Mouse (Mus musculus): Measurements from ENCODE around the gene Parp14. TPM values are rescaled to one million over a fixed set of nuclear protein-coding genes. Genes with fewer than 3 reads are reported as not detected.

Parp14 gene
- polyA plus RNA-seq, 1 experiment from 2014 or later = 0.66 TPM

DNA sequence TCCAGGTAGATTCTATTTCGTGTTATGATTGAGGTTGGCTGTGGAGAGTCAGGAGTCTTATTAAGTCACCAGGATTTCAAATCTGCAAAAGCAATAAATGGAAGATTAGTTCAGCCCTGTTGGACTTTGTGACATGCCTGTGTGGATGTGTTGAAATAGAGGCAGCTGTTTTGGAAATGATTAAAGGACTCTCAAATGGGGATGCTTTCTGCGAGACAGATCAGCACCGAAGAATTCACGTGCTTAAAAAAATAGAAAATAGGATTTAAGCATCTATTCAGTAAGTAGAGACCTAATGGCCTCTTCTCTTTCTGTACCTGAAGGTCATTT lies 63.7 kb downstream of the Parp14 start:
- ATAC-seq (ENCODE audit: low FRiP score) = no peak
- Histone ChIP-seq H3K4me3 (replicated peaks; ENCODE audit: low read length) (no peak overlapping the region), H3K9ac (no peak overlapping the region), H3K9me3 (ENCODE audit: control insufficient read depth, low read length) (no peaks in the 10 kb centered on the region), H3K27me3 (ENCODE audit: control insufficient read depth, insufficient read depth, low read length) (no peaks in the 10 kb centered on the region), H3K36me3 (replicated peaks; ENCODE audit: control insufficient read depth, insufficient read depth) (0 out of 2 replicates have a peak, but pooled peaks cover 6% of the 10 kb centered on the region), H3K4me2 (replicated peaks) (no peak overlapping the region), H3K27ac (no peak overlapping the region), H3K4me1 (replicated peaks; ENCODE audit: control insufficient read depth, insufficient read depth, low read length) (no peaks in the 10 kb centered on the region)
- WGBS = 82% methylated on average over 4 of the region's 4 CpGs
- DNase-seq (ENCODE audit: low spot score) = no peak

DNA sequence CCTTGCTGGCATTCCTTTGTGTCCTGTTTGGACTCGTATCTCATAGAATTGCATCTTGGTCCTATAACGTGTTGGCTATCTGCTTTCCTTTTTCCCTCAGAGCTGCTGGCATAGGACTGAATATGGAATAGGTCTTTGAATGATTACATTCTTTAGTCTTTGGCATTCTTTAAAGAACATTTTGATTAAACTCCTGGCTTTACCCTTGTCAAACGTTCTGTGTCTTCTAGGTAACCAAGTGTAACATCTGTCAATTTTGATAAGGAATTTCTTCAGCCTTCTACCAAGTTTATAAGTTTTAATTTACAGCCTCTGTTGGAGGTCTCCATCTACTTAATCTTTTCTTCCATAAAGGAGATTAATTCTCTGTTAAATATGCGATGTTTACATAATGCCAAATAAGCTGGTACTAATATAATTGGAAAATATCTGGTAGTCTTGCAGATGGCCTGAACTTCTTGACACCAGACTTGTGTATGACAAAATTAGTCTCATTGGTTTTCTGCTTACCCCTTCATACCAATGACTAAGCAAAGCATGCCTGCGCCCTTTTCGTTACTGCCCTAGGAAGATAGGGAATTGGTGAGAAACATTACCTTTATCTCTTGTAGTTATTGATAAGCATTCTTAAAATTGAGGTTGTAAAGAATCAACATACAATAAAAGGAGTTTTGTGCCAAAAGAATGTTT lies 64.2 kb downstream of the Parp14 start:
- Histone ChIP-seq H3K27me3 (ENCODE audit: control insufficient read depth, insufficient read depth, low read length) (no peaks in the 10 kb centered on the region), H3K36me3 (replicated peaks; ENCODE audit: control insufficient read depth, insufficient read depth) (peaks cover 6% of the 10 kb centered on the region; the same call in 1 of the 2 replicates), H3K4me2 (replicated peaks) (no peak overlapping the region), H3K27ac (no peak overlapping the region), H3K9ac (no peak overlapping the region), H3K9me3 (ENCODE audit: control insufficient read depth, low read length) (no peaks in the 10 kb centered on the region), H3K4me3 (replicated peaks; ENCODE audit: low read length) (no peak overlapping the region), H3K4me1 (replicated peaks; ENCODE audit: control insufficient read depth, insufficient read depth, low read length) (no peaks in the 10 kb centered on the region)
- DNase-seq (ENCODE audit: low spot score) (no peak), ATAC-seq (ENCODE audit: low FRiP score) (no peak)
- WGBS = 84% methylated on average over 6 of the region's 6 CpGs

DNA sequence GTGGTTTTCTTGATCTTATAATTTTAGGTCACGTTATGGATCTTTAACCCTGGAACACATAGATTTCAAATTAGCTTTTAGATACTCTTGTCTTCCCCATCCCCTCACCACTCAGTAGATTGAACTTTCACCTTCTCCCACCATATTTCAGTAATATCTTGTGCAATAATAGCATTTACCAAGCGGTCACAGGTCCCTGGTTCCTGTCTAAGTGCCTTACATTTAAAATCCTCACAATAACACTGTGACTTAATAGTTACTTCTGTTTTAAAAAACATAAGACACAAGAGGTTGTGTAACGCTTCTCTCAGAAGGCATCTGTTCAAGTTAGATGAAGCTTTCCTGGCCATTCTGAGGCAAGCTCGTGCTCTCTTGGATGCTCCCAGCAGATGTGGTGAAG lies 67.6 kb downstream of the Parp14 start:
- WGBS = 93% methylated on average over 4 of the region's 4 CpGs
- Histone ChIP-seq H3K4me1 (replicated peaks; ENCODE audit: control insufficient read depth, insufficient read depth, low read length) (no peaks in the 10 kb centered on the region), H3K27ac (no peak overlapping the region), H3K9me3 (ENCODE audit: control insufficient read depth, low read length) (0 out of 2 replicates have a peak, but pooled peaks cover 4% of the 10 kb centered on the region), H3K36me3 (replicated peaks; ENCODE audit: control insufficient read depth, insufficient read depth) (peaks cover 6% of the 10 kb centered on the region), H3K27me3 (ENCODE audit: control insufficient read depth, insufficient read depth, low read length) (no peaks in the 10 kb centered on the region), H3K4me2 (replicated peaks) (no peak overlapping the region), H3K4me3 (replicated peaks; ENCODE audit: low read length) (no peak overlapping the region), H3K9ac (no peak overlapping the region)
- DNase-seq (ENCODE audit: low spot score) (no peak), ATAC-seq (ENCODE audit: low FRiP score) (no peak)

DNA sequence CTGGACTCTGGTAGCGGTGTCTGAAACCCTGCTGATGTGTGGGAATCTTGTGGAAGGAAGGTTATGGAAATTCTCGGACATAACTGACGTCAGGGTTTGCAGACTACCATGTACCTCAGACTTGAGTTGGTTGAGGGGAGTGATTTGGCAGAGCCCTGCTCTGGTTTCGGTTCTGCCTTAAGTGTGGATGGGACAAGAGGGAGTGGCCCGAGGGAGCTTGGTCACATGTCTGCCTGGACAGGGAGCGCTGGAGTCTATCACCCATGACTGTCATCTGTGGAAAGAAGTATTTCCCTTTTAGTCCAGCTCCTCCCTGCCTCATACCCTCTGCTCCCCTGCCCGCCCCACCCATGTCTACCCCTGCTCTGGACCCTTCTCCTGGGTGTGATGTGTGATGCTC lies 69.2 kb downstream of the Parp14 start:
- Histone ChIP-seq H3K36me3 (replicated peaks; ENCODE audit: control insufficient read depth, insufficient read depth) (peaks cover 6% of the 10 kb centered on the region), H3K4me1 (replicated peaks; ENCODE audit: control insufficient read depth, insufficient read depth, low read length) (no peaks in the 10 kb centered on the region), H3K27ac (no peak overlapping the region), H3K4me3 (replicated peaks; ENCODE audit: low read length) (no peak overlapping the region), H3K9ac (no peak overlapping the region), H3K4me2 (replicated peaks) (no peak overlapping the region), H3K9me3 (ENCODE audit: control insufficient read depth, low read length) (0 out of 2 replicates have a peak, but pooled peaks cover 7% of the 10 kb centered on the region), H3K27me3 (ENCODE audit: control insufficient read depth, insufficient read depth, low read length) (no peaks in the 10 kb centered on the region)
- WGBS = 96% methylated on average over 7 of the region's 7 CpGs
- no peak for ATAC-seq (ENCODE audit: low FRiP score)
- DNase-seq (ENCODE audit: low spot score) = no peak

DNA sequence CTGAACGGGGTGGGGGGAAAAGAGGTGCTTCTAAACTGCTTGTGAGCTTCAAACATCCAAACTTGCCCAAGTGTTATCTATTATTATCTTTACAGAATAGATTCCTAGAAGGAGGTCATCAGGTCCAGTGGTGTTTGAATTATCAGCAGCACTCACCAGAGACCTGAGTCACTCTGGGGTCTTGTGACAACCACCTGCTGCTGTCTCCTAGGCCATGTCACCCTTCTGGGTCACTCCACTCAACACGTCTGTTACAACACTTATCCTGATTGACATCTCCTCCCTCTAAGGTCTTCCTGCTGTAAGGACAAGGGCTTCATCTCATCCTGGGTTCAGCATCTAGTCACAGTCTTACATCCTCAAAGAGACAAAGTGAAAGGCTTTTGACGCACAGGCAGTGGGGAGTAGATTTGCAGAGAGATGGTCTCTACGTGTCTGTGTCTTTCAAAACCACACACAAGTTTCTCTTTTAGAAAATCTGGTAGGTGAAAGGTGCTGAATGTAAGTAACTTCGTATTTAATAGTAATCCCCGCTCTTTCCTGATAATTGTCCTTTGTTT lies 79.3 kb downstream of the Parp14 start:
- Histone ChIP-seq H3K27me3 (ENCODE audit: control insufficient read depth, insufficient read depth, low read length) (no peaks in the 10 kb centered on the region), H3K27ac (no peak overlapping the region), H3K9ac (no peak overlapping the region), H3K4me3 (replicated peaks; ENCODE audit: low read length) (no peak overlapping the region), H3K36me3 (replicated peaks; ENCODE audit: control insufficient read depth, insufficient read depth) (peaks cover 13% of the 10 kb centered on the region), H3K4me2 (replicated peaks) (no peak overlapping the region), H3K4me1 (replicated peaks; ENCODE audit: control insufficient read depth, insufficient read depth, low read length) (no peaks in the 10 kb centered on the region), H3K9me3 (ENCODE audit: control insufficient read depth, low read length) (no peaks in the 10 kb centered on the region)
- 76% methylated on average over 6 of the region's 6 CpGs for WGBS
- DNase-seq (ENCODE audit: low spot score) = no peak
- ATAC-seq (ENCODE audit: low FRiP score) = no peak

DNA sequence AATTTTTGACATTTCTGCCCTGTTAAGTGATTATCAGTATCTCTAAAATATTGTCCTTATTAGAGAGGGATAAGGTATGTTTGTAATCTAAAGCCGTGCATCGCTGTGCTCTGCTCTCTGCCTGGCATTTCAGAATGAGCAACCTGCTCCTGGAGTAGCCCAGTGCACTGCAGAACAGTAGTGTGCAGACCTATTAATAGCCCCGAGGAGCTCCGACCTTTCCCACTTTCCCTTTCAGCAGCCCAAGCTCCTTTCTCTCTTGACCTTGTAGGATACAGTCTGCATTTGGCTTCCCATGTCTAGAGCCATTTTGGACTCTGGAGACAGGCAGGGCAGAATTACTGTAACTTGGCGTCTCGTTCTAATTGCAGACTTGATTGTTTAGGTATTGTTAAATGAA lies 83.0 kb downstream of the Parp14 start:
- no peak overlapping the region for H3K4me2 ChIP-seq (replicated peaks)
- H3K4me3 ChIP-seq (replicated peaks; ENCODE audit: low read length) = no peak overlapping the region
- no peaks in the 10 kb centered on the region for H3K9me3 ChIP-seq (ENCODE audit: control insufficient read depth, low read length)
- no peak overlapping the region for H3K27ac ChIP-seq
- ATAC-seq (ENCODE audit: low FRiP score) (no peak), DNase-seq (ENCODE audit: low spot score) (no peak)
- H3K36me3 ChIP-seq (replicated peaks; ENCODE audit: control insufficient read depth, insufficient read depth) = peaks cover 13% of the 10 kb centered on the region
- WGBS = 92% methylated on average over 6 of the region's 6 CpGs
- H3K4me1 ChIP-seq (replicated peaks; ENCODE audit: control insufficient read depth, insufficient read depth, low read length) = no peaks in the 10 kb centered on the region
- no peak overlapping the region for H3K9ac ChIP-seq
- no peaks in the 10 kb centered on the region for H3K27me3 ChIP-seq (ENCODE audit: control insufficient read depth, insufficient read depth, low read length)

DNA sequence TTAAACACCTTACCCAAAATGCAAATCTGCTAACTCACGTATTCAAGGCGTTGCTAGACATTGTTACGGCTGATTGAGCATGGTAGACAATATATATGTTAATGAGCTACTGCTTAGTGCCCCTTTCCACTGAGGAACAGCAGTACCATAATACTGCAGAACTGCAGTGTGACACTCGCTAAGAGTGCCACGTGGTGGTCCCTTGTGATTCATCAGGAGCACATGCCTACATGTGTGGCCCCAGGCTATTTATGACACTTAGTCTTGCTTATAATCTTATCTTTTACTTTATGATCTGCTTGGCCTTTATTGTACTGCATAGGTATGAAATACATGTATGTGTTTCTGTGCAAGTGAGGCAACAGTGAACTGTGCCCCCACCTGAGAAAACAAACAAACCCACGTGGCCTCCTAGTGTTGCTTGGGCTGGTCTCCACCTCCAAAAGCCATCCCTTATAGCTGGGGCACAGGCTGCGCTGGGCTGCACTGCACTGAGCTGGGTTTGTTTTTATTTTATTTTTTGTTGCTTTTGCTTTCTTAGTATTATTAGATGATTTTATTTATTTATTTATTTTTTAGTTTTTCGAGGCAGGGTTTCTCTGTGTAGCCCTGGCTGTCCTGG lies 83.7 kb downstream of the Parp14 start:
- Histone ChIP-seq H3K4me3 (replicated peaks; ENCODE audit: low read length) (no peak overlapping the region), H3K9ac (no peak overlapping the region), H3K4me2 (replicated peaks) (no peak overlapping the region), H3K9me3 (ENCODE audit: control insufficient read depth, low read length) (no peaks in the 10 kb centered on the region), H3K27me3 (ENCODE audit: control insufficient read depth, insufficient read depth, low read length) (no peaks in the 10 kb centered on the region), H3K36me3 (replicated peaks; ENCODE audit: control insufficient read depth, insufficient read depth) (peaks cover 13% of the 10 kb centered on the region), H3K27ac (no peak overlapping the region), H3K4me1 (replicated peaks; ENCODE audit: control insufficient read depth, insufficient read depth, low read length) (no peaks in the 10 kb centered on the region)
- DNase-seq (ENCODE audit: low spot score) (no peak), ATAC-seq (ENCODE audit: low FRiP score) (peak; percentile 79; the same call in 1 of the 2 replicates)
- 45% methylated on average over 8 of the region's 8 CpGs for WGBS

DNA sequence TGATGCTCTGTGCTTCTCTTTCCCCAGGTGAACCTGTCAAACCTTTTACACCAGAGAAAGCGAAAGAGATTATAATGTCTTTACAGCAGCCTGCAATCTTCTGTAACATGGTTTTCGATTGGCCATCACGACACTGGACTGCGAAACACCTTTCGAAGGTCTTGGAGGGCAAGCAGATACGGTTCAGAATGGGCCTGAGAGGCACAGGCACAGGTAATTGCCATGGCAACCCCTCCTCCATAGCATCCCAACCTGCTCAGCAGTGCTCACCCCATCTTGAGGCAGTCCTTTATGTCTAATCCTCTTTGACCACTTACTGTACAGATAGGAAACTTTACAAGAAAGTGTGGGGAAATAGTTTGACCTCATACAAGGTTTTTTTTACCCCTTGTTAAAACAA lies 84.2 kb downstream of the Parp14 start:
- no peaks in the 10 kb centered on the region for H3K27me3 ChIP-seq (ENCODE audit: control insufficient read depth, insufficient read depth, low read length)
- ATAC-seq (ENCODE audit: low FRiP score) (peak; percentile 40; the same call in 1 of the 2 replicates), DNase-seq (ENCODE audit: low spot score) (no peak)
- H3K36me3 ChIP-seq (replicated peaks; ENCODE audit: control insufficient read depth, insufficient read depth) = peaks cover 13% of the 10 kb centered on the region
- H3K9ac ChIP-seq = no peak overlapping the region
- no peak overlapping the region for H3K4me2 ChIP-seq (replicated peaks)
- H3K4me3 ChIP-seq (replicated peaks; ENCODE audit: low read length) = no peak overlapping the region
- H3K27ac ChIP-seq = peak overlapping the region; percentile 39; the same call in 1 of the 2 replicates
- no peaks in the 10 kb centered on the region for H3K9me3 ChIP-seq (ENCODE audit: control insufficient read depth, low read length)
- no peaks in the 10 kb centered on the region for H3K4me1 ChIP-seq (replicated peaks; ENCODE audit: control insufficient read depth, insufficient read depth, low read length)
- 72% methylated on average over 6 of the region's 6 CpGs for WGBS

DNA sequence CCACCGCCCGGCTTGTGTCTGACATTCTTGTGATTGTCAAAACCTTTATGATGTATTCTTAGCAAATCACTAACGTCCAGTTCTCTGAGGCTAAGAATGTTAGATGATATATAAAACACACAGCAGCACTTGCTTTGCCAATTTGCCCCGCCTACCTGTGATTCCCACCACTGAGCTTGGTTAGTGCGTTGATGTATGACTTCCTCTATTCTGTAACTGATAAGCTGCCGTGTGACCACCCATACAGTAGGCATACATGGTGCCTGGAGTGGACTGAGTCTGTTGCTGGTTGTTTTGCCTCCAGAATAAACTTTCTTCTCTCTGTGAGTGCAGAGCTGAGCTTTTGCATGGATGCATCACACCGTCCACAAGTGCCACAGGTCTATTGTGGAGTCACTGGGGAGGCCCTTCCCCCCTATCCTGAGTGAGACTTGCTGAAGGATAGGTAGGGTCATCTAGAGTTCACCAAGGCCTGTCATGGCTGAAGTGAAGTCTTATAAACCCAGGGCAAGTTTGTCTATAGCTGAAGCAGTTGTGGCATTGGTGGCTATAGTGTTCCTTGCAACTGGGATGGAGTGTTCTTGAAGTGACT lies 87.1 kb downstream of the Parp14 start:
- H3K4me3 ChIP-seq (replicated peaks; ENCODE audit: low read length) = no peak overlapping the region
- H3K4me1 ChIP-seq (replicated peaks; ENCODE audit: control insufficient read depth, insufficient read depth, low read length) = no peaks in the 10 kb centered on the region
- no peak overlapping the region for H3K4me2 ChIP-seq (replicated peaks)
- WGBS = 84% methylated on average over 7 of the region's 7 CpGs
- no peaks in the 10 kb centered on the region for H3K27me3 ChIP-seq (ENCODE audit: control insufficient read depth, insufficient read depth, low read length)
- H3K36me3 ChIP-seq (replicated peaks; ENCODE audit: control insufficient read depth, insufficient read depth) = peaks cover 9% of the 10 kb centered on the region
- no peak overlapping the region for H3K9ac ChIP-seq
- ATAC-seq (ENCODE audit: low FRiP score) = no peak
- H3K27ac ChIP-seq = no peak overlapping the region
- DNase-seq (ENCODE audit: low spot score) = no peak
- no peaks in the 10 kb centered on the region for H3K9me3 ChIP-seq (ENCODE audit: control insufficient read depth, low read length)
